Mouse (Mus musculus) thymus, postnatal 4 days (tissue): ENCODE measurements at regions not wholly inside any gene's neighbourhood (a gene's known extent, or its start where the extent isn't known, plus 50 kb on each side); places are given as distances from the start of the nearest gene placed in this dataset.
"Not testable (repeated sequence)": the region's sequence is repeated elsewhere in the genome, so short reads cannot be mapped to it uniquely, and the experiment has no call there.

ENCODE experiments used
- DNase-seq: peaks from one replicate; pipeline ENCODE4 v3.0.0; 2021

DNA sequence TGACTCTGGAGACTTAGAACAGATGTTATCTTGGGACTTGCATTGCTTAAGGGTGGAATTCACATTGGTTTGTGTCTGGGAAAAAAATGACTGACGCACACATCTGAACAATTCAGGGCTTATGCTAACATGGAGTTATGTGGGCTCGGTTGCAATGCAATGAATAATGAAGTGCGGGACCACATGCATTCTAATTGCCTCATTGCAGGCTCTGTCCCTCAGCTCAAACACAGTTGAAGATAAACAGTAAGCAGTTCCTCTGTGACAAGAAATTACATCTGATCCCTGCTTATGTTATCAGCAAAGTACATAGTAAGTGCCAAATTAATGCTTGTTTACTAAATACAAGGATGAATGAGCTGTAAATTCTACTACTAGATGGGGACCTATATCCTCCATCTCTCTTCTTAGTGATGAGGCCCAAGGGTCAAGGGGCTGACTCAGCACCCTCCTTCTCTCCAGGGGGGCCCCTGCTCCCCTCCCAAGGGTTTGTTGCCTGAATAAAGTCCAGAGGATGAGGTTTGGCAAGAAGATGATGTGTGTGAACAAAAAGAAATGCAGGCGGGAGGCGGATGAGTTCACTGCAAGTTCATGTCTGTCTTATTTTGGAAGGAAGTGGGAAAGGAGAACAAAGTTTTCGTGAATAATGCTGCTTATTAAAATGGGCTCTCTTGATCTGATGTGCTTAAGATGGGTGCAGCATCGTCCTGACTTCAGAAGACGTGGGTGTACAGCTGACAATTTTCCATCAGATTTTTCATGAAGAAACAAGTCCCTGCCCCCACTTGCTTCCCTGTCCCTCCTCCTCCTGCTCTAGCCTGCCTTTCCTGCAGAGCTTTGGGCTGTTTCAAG is 533.1 kb downstream of the Shisa9 start:
- no peak for DNase-seq

DNA sequence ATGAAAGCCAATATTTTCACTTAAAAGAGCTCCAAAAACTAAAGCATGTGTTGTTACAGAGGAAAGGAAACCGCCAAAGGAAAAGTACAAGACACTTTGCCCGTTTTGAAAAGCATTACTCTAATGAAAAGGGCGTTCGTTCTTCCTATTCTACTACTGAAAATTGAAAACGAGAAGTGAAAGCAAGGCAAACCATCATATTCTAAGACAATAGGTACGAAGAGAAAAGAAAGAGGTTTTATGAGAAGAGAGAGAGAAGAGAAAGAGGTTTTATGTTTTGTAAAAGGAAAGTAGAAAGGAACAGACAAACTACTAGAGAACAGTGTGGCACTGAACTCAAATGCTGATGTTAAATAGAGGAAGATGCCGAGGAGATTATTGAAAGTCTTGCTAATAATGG is 534.4 kb downstream of the Shisa9 start:
- DNase-seq = no peak

DNA sequence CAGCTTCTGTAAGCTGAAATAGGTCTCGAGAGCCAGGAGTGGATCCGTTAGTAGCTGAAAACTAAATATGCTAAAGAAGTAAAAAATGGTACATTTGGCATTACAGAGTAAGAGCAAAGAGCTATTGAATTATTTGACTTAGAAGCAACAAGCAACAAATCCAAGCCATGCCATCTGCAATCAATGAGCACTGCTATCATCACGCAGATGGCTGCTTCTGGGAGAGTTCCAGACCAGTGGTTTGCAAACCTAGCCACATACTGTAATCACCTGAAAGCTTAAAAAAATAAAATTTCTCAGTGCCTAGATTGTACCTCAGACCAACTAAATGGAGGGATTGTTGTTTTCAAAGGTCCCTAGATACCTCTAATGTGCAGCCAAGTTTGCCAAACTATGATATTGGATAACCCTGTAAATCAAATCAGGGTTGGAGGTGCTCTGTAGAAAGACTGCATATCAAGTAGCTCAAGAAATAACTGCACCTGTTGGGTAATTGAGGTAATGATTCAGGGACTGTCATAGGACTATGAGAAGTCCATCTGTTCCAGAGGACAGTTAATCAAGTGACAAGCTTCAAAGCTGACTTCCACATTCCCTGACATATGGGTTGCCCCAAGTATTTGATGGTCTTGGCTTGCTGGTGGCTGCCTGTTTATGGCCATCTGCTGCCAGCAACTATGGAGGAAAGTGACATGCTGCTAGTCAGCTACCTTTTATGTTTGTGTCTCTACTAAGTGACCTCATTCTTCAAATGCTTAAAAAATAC is 538.0 kb downstream of the Shisa9 start:
- DNase-seq = no peak

DNA sequence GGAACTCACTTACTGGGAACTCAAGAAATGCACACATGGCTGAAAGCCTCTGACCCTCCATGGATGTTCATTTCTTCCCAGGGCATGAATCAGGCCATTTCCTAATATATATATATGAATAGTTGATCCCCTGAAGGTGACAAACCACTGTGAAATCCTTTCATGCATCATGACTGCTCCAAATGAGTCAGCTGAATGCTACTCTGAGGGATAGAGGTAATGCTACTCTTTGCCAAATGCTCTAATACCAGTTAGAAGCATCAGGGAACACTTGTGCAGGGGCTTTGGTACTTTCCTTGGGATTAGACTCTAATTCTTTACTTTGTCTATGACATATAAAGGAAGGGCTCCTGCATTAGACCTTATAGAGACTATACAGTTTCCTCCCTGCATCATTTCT is 561.0 kb upstream of the Ercc4 start:
- DNase-seq = no peak

DNA sequence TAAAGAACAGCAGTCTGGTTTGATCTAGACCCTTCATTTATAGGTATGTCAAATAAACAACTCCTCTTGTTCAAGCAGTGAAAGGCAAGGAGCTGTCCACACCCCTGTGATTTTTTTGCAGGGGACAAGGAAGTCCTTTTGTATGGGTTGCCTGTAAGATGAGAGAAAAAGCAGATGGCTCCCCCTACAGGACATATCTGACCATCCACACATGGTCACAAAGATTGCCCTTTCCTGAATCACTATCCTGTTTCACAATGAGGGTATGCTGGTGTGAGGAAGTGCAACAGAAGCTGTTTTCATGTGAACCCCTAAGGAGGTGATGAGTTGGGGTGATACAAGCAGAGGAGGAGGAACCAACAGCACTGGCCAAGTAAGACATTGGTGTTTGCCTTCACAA is 520.6 kb upstream of the Ercc4 start:
- DNase-seq = no peak

DNA sequence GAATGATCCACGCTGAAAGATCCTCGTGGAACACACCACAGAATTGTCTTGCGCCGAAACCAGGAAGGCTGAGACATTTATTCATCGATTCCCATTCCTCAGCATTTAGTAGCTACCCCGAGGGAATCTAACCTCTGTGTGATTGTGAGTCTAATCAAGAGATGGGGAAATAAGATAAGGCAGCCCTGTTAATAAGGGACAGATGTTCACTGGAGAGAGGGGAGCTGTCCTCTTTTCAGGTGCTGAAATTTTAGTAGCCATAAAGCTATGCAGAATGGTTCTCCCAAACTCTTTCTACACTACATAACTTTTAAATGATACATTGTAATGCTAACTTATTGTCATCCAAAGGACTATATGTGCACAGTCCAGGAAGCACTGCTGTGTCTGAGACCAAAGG is 501.2 kb upstream of the Ercc4 start:
- DNase-seq = no peak

DNA sequence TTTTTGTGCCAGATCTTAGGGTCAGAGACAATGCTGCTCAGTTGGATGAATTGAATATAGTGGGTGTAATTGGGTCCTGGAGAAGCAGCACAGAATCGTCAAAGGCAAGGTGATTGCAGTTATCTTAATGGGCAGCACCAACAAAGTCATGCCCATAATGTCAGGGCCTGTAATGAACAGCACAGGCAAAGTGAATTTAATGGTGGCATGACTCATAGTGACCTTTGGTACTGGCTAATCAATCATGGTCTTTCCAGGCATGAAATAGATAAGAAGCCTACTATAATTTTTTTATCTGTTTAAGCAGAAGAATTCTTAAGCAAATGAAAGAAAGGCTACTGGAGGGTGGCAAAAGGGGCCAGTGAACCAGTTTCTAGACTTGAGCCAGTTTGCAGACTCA is 498.4 kb upstream of the Ercc4 start:
- no peak for DNase-seq

DNA sequence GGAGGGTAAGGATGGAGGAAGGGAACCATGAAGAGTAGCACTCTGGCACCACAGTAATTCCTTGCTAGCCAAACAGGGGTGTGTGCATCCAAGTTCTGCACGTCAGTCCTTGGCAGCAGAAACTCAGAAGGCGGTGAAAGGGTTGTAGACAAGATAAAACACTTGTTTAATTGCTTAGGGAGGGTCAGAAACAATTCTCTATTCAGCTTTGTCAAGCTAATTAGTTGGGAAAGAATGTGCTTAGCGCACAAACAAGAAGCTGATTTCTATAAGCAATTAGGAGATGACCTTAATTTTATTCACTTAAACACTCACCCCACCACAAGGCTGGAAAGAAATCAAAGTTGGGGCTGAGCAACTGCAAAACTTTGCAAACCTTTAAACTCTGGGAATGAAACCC is 491.7 kb upstream of the Ercc4 start:
- DNase-seq = no peak

DNA sequence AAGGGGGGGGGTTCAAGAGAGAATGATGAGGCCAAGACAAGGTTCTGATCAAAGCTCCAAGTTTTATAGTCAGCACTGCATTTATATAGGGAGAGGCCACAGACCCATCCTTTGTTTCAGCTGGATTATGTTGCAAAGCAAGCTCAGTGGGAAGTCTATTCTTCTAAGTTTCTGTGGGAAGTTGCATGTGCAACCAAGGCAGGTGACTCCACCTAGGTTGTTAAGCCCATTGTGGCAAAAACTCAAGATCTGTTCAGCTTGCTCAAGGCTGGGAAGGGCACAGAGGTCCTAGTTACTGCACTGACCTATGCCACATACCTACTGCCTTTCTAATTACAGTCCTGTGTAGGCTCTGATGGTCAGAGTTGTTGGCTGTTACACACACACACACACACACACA is 477.0 kb upstream of the Ercc4 start:
- DNase-seq = no peak

DNA sequence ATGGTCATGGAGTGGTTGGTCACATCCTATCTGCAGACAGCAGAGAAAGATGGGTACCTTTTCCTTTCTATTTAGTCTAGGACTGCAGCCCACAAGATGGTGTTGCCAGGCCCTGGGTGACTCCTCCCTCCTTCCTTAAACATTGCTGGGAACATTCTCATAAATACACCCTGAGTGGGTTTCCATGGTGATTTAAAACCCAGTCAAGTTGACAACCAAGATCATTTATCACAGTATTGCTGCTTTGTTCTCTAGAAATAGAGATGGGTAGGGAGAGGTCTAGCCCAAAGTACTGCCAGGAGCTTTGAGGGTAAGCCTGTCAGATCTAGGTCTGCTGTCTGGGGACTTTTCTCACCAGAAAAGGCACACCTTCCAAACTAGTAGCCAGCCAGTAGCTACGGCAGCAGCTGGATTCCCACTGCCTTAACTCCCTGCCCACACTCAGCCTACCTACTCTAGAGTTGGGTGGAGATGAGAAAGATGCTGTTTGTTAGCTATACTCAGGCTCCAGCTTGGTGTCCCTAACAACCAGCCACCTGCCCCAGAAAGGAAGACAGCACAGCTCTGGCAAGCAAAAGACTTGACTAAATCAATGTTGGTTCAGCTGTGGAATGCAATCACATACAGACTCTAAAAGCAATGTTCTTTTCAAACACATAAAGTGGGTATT is 470.4 kb upstream of the Ercc4 start:
- no peak for DNase-seq

DNA sequence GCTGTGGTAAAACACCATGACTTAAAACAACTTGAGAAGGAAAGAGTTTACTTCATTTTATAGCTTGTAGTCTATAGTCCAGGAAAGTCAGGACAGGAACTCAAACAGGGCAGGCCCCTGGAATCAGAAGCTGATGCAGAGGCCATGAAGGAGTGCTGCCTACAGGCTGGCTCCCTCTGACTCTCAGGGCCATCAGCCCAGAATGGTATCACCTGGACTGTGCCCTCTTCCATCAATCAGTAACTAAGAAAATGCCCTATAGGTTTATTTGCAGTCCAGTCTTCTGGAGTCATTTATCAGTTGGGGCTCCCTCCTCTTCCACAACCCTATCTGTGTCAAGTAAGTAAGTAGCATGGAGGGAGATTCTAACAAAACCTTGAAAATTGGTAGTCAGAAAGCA is 466.4 kb upstream of the Ercc4 start:
- DNase-seq = no peak

DNA sequence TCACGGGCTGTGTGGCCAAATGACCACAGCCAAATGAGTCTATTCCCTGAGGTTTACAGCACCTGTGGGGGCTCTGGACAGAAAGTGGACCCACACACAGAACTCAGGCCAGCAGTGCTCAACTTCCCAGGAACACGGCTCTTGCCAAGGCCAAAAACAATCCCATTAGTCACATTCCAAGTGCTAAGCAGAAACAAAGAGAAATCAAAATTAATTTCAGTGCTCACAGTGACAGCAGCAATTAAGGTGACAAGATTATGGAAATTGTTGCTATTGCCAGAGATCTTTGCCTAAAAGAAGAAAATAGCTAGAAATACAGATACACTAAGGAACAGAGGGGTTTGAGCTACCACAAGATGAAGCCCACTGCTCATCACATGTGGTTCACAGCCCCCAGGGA is 464.9 kb upstream of the Ercc4 start:
- DNase-seq = no peak

DNA sequence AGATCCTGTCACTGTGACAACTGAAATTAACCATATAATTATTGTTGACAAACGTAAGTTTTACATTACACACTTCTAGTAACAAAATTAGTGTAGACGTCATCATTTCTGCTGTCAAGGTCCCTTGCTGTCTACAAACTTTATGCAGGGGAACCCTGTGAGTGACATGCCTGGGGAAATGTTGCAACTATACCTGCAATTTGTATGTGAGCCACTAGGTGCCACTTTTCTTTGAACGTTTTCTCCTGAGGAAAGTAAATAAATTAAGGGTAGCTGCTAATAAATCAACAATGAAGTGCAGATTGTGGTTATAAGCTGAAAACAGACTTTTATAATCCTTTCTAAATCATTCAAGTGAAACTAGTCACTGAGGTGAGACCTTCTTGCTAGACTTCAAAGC is 457.3 kb upstream of the Ercc4 start:
- no peak for DNase-seq

DNA sequence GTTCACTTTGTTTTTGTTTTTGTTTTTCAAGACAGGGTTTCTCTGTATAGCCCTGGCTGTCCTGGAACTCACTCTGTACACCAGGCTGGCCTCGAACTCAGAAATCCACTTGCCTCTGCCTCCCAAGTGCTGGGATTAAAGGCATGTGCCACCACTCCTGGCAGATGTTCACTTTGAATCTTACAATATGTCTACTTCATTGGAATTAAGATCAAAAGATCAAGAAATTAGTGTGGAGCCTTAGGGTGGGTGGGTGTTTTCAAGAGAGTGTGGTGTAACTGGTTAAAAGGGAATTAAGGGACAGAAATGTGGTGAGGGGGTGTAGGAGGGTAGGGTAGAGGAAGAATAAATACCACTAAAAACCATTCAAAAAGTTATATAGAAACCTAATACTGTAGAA is 435.8 kb upstream of the Ercc4 start:
- not testable (repeated sequence) for DNase-seq

DNA sequence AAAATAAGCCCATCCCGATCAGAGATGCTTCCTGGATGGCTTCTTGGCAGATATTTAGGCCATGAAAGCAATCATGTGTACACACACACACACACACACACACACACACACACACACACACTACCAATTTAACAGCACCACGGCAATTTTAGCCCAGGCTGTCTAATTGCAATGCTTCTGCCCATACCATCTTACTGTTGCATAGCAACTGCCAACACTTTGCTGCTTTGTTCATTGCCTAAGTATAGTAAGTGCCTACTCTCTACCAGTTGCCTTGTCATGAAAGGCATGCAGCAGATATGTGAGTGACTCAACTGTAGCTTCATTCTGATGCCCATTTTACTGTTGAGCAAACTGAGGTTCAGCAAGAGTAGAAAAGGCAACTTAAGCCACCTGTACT is 428.0 kb upstream of the Ercc4 start:
- no peak for DNase-seq

DNA sequence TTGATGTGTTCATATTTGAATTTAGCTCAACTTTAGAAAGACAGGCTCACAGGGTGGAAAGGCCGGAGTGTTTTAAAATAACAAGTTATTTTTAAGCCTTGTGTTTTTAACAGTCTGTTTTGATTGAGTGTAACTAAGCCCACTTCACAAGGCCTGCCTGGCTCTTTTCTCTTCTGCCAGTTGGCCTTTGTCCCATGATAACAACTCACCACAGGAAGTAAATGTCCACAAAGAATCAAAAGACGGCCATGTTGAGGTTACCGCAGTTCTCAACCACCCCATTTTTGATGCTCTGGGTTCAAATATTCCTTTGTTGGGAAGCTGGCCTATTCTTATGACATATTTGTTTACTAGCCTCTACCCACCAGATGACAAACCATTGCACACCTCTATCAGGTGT is 423.7 kb upstream of the Ercc4 start:
- no peak for DNase-seq

DNA sequence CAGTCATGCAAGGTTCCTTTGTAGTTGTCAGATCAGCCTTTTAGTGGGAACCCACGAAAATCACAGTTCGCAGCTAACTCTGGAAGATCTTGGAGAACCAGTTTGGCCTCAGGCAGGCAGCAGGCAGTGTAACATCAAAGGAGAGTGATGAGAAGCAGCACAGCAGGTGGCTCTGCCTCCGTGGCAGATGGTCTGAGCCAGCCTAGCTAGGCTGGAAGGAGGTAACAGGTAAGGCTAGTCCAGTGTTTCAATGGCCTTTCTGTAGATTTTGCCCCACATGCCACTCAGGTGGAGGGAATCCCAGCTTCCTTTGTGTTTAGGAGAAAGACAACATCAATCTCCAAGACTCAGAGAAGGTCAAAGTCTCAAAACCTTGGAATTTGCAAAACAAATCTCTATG is 417.7 kb upstream of the Ercc4 start:
- DNase-seq = no peak

DNA sequence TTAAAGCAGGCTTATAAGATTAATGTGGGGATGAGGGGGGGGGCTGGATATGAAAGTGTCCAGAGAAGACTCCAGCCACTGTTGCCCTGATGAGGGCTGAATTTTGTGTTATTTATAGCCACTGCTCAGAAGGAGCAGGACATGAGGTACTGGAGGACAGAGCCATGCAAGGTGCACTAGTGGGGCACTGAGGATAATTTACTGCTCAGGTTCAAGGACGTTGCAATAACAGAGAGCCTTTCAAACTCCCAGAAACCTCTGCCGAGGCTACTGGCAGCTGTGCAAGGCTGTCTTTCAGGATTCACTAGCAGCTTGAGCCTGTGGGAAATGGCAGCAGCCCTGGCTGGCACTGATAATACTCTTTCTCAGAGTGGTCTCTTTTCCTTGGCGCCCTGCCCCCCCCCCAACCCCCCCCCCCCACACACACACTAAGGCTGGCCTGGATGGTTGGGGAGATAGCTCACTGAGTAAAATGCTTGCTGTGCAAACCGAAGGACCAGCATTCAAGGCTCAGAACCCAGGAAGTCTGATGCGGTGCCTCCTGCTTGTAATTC is 416.7 kb upstream of the Ercc4 start:
- no peak for DNase-seq

DNA sequence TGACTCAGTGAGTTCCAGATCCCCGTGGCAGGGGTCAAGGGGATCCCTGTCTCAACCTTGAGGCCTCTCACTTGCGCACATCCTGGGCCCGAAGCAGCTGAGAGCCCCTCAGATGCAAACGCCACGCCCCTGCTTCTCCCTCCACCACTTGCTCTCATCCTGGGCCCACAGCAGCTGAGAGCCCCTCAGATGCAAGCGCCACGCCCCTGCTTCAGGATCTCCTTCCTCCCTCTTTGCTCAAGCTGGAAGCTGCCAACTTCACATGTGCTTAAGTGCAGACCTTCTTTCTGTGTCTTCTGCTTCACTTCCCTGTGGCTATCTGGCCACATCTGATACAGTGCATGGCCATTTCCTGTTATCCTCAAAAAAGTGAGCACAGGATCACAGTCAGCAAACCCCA is 416.1 kb upstream of the Ercc4 start:
- no peak for DNase-seq

DNA sequence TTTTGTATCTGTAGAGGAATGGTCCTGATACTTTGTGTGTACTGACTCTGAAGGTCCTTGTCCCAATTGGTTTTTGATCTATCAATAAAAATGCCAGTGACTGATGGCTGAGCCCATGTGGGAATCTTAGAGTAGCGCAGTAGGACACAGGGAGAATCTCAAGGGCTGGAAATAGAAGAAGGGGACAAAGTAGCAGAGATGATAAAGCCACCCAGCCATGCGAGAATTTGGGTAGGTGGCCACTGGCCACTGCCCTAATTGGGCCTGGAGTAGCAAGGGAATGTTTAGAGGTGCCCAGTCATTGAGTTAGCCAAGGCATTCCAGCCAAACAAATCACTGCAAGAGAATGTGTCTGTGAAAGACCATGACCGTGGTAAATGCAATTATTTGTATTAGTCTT is 414.8 kb upstream of the Ercc4 start:
- DNase-seq = no peak

DNA sequence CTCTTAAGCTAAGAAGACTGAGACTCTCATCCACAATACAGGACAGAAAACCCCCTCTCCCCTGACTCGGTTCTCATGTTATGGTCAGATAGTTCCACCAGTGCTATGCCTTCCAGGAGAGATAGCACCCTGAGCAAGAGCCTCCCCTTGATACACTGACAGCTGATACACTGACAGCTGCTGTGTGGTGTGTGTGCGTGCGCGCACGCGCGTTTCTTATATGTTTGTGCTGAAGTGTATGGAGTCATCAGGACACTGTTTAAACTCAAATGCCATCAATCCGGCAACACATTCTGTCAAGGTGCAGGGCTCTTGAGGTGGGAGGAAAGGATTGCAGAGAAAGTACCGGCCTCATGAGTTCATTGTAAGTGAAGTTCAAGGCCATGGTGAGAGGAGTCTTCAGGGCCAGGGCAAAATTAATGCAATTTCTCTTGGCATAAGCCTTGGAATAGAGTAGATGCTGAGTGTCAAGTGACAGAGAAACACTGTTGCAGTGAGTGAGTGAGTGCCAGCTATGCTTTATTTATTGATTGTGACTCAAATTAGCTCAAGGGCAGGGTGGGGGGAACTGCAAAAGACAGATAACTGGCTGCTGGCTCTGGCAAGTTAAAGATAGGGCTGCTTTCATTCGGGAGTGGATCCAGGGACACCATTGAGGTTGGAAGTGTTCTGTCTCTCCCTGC is 412.4 kb upstream of the Ercc4 start:
- no peak for DNase-seq

DNA sequence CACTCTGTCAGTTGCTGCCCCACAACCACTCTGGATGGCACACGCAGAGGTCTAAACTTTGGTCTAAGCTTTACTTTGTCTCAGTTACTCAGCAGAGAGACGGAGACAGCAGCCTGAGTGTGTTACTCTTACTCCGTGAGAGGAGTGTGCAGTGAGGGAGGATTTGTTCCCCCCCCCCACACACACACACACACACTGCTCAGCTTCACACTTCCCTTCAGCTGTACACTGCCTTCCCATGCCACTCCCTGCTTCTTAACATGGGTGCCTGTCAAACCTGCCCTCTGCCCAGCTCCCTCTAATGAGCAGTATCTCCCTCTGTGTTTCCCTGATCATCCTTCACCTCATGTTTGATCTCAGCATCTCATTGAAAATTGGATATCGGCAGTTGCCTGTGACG is 409.9 kb upstream of the Ercc4 start:
- DNase-seq = no peak

DNA sequence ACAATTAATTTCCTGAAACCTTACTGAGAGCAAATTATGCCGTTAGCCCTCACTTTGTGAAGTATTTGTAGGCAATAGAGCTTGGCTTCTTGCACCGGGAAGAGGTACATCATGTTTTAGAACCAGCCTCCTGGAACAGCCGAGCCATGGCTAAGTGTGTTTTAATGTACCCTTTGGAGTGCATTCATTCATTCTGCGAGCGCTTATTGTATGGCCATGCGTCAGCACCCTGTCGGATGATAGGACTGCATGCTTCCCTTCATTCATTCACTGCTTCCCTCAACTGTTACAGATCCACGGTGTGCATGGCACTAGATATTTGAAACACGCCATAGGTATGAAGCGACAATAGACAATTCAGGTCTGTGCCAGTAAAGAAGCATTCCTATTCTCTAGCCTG is 409.4 kb upstream of the Ercc4 start:
- DNase-seq = no peak
